Mouse (Mus musculus): ENCODE data around the gene Prkd1. TPM values are rescaled to one million over a fixed set of nuclear protein-coding genes. Genes with fewer than 3 reads are reported as not detected.

Gene Prkd1
- total and polyA plus RNA-seq, 3 experiments = 3.5 to 14.8 (median 14.4) TPM

- DNase-seq = no peak
Observed at GRCm38 (mm10) chr12:50558231-50558630, 90.7 kb downstream of the Prkd1 start.

GRCm38 (mm10) chr12:50554214-50554613, 94.7 kb downstream of the Prkd1 start:
- DNase-seq = no peak

- DNase-seq = peak; percentile 68
Observed at GRCm38 (mm10) chr12:50549860-50550555, 98.9 kb downstream of the Prkd1 start.

- peak; percentile 51 for DNase-seq
Observed at GRCm38 (mm10) chr12:50546394-50546793, 102.5 kb downstream of the Prkd1 start.

- peak; percentile 30 for DNase-seq
Observed at GRCm38 (mm10) chr12:50545610-50545919, 103.3 kb downstream of the Prkd1 start.

- DNase-seq = peak; percentile 83
Observed at GRCm38 (mm10) chr12:50544855-50545609, 103.9 kb downstream of the Prkd1 start.

- DNase-seq = no peak
Observed at GRCm38 (mm10) chr12:50540793-50541192, 108.1 kb downstream of the Prkd1 start.

- no peak for DNase-seq
Observed at GRCm38 (mm10) chr12:50538296-50538965, 110.5 kb downstream of the Prkd1 start.

GRCm38 (mm10) chr12:50537761-50538160, 111.1 kb downstream of the Prkd1 start:
- no peak for DNase-seq

GRCm38 (mm10) chr12:50537006-50537405, 111.9 kb downstream of the Prkd1 start:
- no peak for DNase-seq

GRCm38 (mm10) chr12:50528633-50529032, 120.3 kb downstream of the Prkd1 start:
- no peak for DNase-seq

GRCm38 (mm10) chr12:50524061-50524460, 124.8 kb downstream of the Prkd1 start:
- DNase-seq = no peak

GRCm38 (mm10) chr12:50514526-50514925, 134.4 kb downstream of the Prkd1 start:
- no peak for DNase-seq

- no peak for DNase-seq
Observed at GRCm38 (mm10) chr12:50511486-50512225, 137.2 kb downstream of the Prkd1 start.

GRCm38 (mm10) chr12:50508762-50509161, 140.1 kb downstream of the Prkd1 start:
- DNase-seq = peak; percentile 5

GRCm38 (mm10) chr12:50499796-50500504, 148.9 kb downstream of the Prkd1 start:
- DNase-seq = no peak

GRCm38 (mm10) chr12:50496006-50496405, 152.9 kb downstream of the Prkd1 start:
- no peak for DNase-seq

- DNase-seq = peak; percentile 19
Observed at GRCm38 (mm10) chr12:50479784-50480183, 169.1 kb downstream of the Prkd1 start.

GRCm38 (mm10) chr12:50457151-50457550, 191.7 kb downstream of the Prkd1 start:
- DNase-seq = no peak

- DNase-seq = no peak
Observed at GRCm38 (mm10) chr12:50451761-50452160, 197.1 kb downstream of the Prkd1 start.

- DNase-seq = no peak
Observed at GRCm38 (mm10) chr12:50436660-50437059, 212.2 kb downstream of the Prkd1 start.

Measured in adrenal gland, adult 2 months (tissue).